Mouse (Mus musculus) MEL (cell line): Measurements from ENCODE around the gene Cers6. TPM values are rescaled to one million over a fixed set of nuclear protein-coding genes. Genes with fewer than 3 reads are reported as not detected.

Experiments used
- DNase-seq: peaks from one replicate; pipeline ENCODE4 v3.0.0; 2011; ENCODE audit warnings: low read depth, low spot score
- H3K27ac ChIP-seq: 2 replicates; pipeline ENCODE4 v1.5.1; 2012; ENCODE audit warnings: low read depth, mild to moderate bottlenecking, control low read depth, low read length, moderate library complexity; ENCODE audit not compliant: control insufficient read depth
- H3K27me3 ChIP-seq, 2 experiments: fragments of 150-350 bp in 1 of 2; sonication (generic) in 1 of 2; 2 replicates each; pipeline ENCODE4 v1.6.1; 2012; ENCODE audit warnings: low read length in 2 of 2, mild to moderate bottlenecking in 2 of 2, improper control_type of control experiment in 1 of 2, moderate library complexity in 1 of 2; ENCODE audit not compliant: insufficient read depth in 2 of 2, control insufficient read depth in 1 of 2
- H3K36me3 ChIP-seq, 2 experiments: 2 replicates each; pipeline ENCODE4 v1.6.1; 2012 to 2014; ENCODE audit warnings: low read length in 2 of 2, improper control_type of control experiment in 1 of 2, inconsistent platforms in 1 of 2, mild to moderate bottlenecking in 1 of 2; ENCODE audit not compliant: insufficient read depth in 2 of 2, control insufficient read depth in 1 of 2
- H3K4me1 ChIP-seq, 2 experiments: fragments of 150-350 bp in 1 of 2; sonication (generic) in 1 of 2; 2 replicates each; pipeline ENCODE4 v1.6.1; 2012; ENCODE audit warnings: low read length in 2 of 2, improper control_type of control experiment in 1 of 2, mild to moderate bottlenecking in 1 of 2; ENCODE audit not compliant: insufficient read depth in 2 of 2, control insufficient read depth in 1 of 2
- H3K4me3 ChIP-seq, 2 experiments: fragments of 150-350 bp in 1 of 2; sonication (generic) in 1 of 2; 2 replicates each; pipeline ENCODE4 v1.5.1; 2012; ENCODE audit warnings: low read depth in 2 of 2, low read length in 2 of 2, mild to moderate bottlenecking in 2 of 2, moderate library complexity in 2 of 2, control low read depth in 1 of 2, improper control_type of control experiment in 1 of 2; ENCODE audit not compliant: control insufficient read depth in 1 of 2, insufficient read depth in 1 of 2
- H3K79me2 ChIP-seq: 2 replicates; pipeline ENCODE4 v1.6.1; 2012; ENCODE audit warnings: mild to moderate bottlenecking, low read length, moderate library complexity; ENCODE audit not compliant: control insufficient read depth, poor library complexity, insufficient read depth
- H3K9ac ChIP-seq: 2 replicates; pipeline ENCODE4 v1.6.1; 2012; ENCODE audit warnings: low read depth, mild to moderate bottlenecking, control low read depth, low read length, moderate library complexity; ENCODE audit not compliant: control insufficient read depth, poor library complexity, severe bottlenecking
- H3K9me3 ChIP-seq: fragments of 150-350 bp; sonication (generic); replicated peaks from 2 replicates; pipeline ENCODE4 v1.6.1; 2012; ENCODE audit warnings: mild to moderate bottlenecking, low read length, improper control_type of control experiment, moderate library complexity; ENCODE audit not compliant: insufficient read depth
- BHLHE40 ChIP-seq: IDR thresholded peaks from 2 replicates; pipeline ENCODE4 v1.6.1; 2012; ENCODE audit warnings: low read depth, mild to moderate bottlenecking, inconsistent platforms, low read length, improper control_type of control experiment, borderline replicate concordance
- CHD1 ChIP-seq: IDR thresholded peaks from 2 replicates; pipeline ENCODE4 v1.6.1; 2012; ENCODE audit warnings: low read depth, mild to moderate bottlenecking, inconsistent platforms, low read length, improper control_type of control experiment
- CHD2 ChIP-seq: IDR thresholded peaks from 2 replicates; pipeline ENCODE4 v1.6.1; 2011; ENCODE audit warnings: low read length, improper control_type of control experiment
- E2F4 ChIP-seq: IDR thresholded peaks from 2 replicates; pipeline ENCODE4 v1.6.1; 2011; ENCODE audit warnings: low read depth, low read length, improper control_type of control experiment, borderline replicate concordance
- ELF1 ChIP-seq: IDR thresholded peaks from 2 replicates; pipeline ENCODE4 v1.6.1; 2014; ENCODE audit warnings: low read depth, mild to moderate bottlenecking, inconsistent platforms, low read length, improper control_type of control experiment, moderate library complexity
- EP300 ChIP-seq, 2 experiments: IDR thresholded peaks; 2 replicates each; pipeline ENCODE4 v1.6.1; 2011; ENCODE audit warnings: improper control_type of control experiment in 2 of 2, low read length in 2 of 2, low read depth in 1 of 2, mild to moderate bottlenecking in 1 of 2
- ETS1 ChIP-seq: IDR thresholded peaks from 2 replicates; pipeline ENCODE4 v1.6.1; 2012; ENCODE audit warnings: low read depth, mild to moderate bottlenecking, inconsistent platforms, low read length, improper control_type of control experiment, moderate library complexity
- GABPA ChIP-seq: IDR thresholded peaks from 2 replicates; pipeline ENCODE4 v1.6.1; 2012; ENCODE audit warnings: low read depth, mild to moderate bottlenecking, inconsistent platforms, low read length, improper control_type of control experiment, moderate library complexity
- HCFC1 ChIP-seq: IDR thresholded peaks from 2 replicates; pipeline ENCODE4 v1.6.1; 2012; ENCODE audit warnings: low read depth, mild to moderate bottlenecking, inconsistent platforms, low read length, improper control_type of control experiment, moderate library complexity
- JUND ChIP-seq: IDR thresholded peaks from 2 replicates; pipeline ENCODE4 v1.6.1; 2011; ENCODE audit warnings: low read depth, mild to moderate bottlenecking, improper control_type of control experiment, low read length
- KAT2A ChIP-seq: conservative IDR thresholded peaks from 2 replicates; pipeline ENCODE4 v1.6.1; 2012; ENCODE audit warnings: low read depth, low read length, improper control_type of control experiment, inconsistent platforms
- MAX ChIP-seq: IDR thresholded peaks from 2 replicates; pipeline ENCODE4 v1.6.1; 2011; ENCODE audit warnings: low read length, improper control_type of control experiment
- MYB ChIP-seq: IDR thresholded peaks from 2 replicates; pipeline ENCODE4 v1.6.1; 2011; ENCODE audit warnings: mild to moderate bottlenecking, low read depth, low read length, improper control_type of control experiment
- MYC ChIP-seq: IDR thresholded peaks from 2 replicates; pipeline ENCODE4 v1.6.1; 2011; ENCODE audit warnings: low read depth, mild to moderate bottlenecking, low read length, improper control_type of control experiment, moderate library complexity
- NELFE ChIP-seq: IDR thresholded peaks from 2 replicates; pipeline ENCODE4 v1.6.1; 2011; ENCODE audit warnings: low read depth, low read length, improper control_type of control experiment
- NRF1 ChIP-seq: IDR thresholded peaks from 2 replicates; pipeline ENCODE4 v1.6.1; 2014; ENCODE audit warnings: low read depth, mild to moderate bottlenecking, inconsistent platforms, low read length, improper control_type of control experiment, moderate library complexity; ENCODE audit not compliant: poor library complexity, insufficient read depth, severe bottlenecking
- POLR2A ChIP-seq, 2 experiments: IDR thresholded peaks; 2 replicates each; pipeline ENCODE4 v1.6.1; 2011 to 2012; ENCODE audit warnings: low read length in 2 of 2, mild to moderate bottlenecking in 2 of 2, control low read depth in 1 of 2, improper control_type of control experiment in 1 of 2, low read depth in 1 of 2, moderate library complexity in 1 of 2; ENCODE audit not compliant: control insufficient read depth in 1 of 2, insufficient read depth in 1 of 2, poor library complexity in 1 of 2
- POLR2AphosphoS2 ChIP-seq: IDR thresholded peaks from 2 replicates; pipeline ENCODE4 v1.6.1; 2011; ENCODE audit warnings: low read length, improper control_type of control experiment
- SIN3A ChIP-seq: IDR thresholded peaks from 2 replicates; pipeline ENCODE4 v1.6.1; 2012; ENCODE audit warnings: low read length, improper control_type of control experiment, inconsistent platforms
- TAL1 ChIP-seq: IDR thresholded peaks from 2 replicates; pipeline ENCODE4 v1.6.1; 2012; ENCODE audit warnings: mild to moderate bottlenecking, inconsistent platforms, low read length, moderate library complexity, mixed read lengths
- TBP ChIP-seq: IDR thresholded peaks from 2 replicates; pipeline ENCODE4 v1.8.0; 2011; ENCODE audit warnings: low read depth, low read length, improper control_type of control experiment
- USF1 ChIP-seq: IDR thresholded peaks from 2 replicates; pipeline ENCODE4 v1.6.1; 2014; ENCODE audit warnings: low read depth, mild to moderate bottlenecking, inconsistent platforms, low read length, improper control_type of control experiment, moderate library complexity
- ZNF384 ChIP-seq: IDR thresholded peaks from 2 replicates; pipeline ENCODE4 v1.6.1; 2012; ENCODE audit warnings: low read depth, mild to moderate bottlenecking, inconsistent platforms, low read length, improper control_type of control experiment
- polyA plus RNA-seq, 2 experiments: library from polyadenylated mRNA; stranded (reverse) in 1 of 2; unstranded in 1 of 2; fragments of >175 nt in 1 of 2; fragments of >200 nt in 1 of 2; gene quantifications; 2 replicates each; pipeline versions ENCODE4 v1.2.1 to v1.2.4; 2012; ENCODE audit warnings: low replicate concordance in 2 of 2, low read depth in 1 of 2; ENCODE audit not compliant: insufficient read length in 2 of 2, insufficient read depth in 1 of 2, missing spikeins in 1 of 2
- total RNA-seq: library from RNA; depleted of rRNA; stranded (reverse); fragments of 300-350 nt; gene quantifications from 2 replicates; pipeline ENCODE4 v1.2.3, GENCODE M21; 2012

Cers6 gene
- total and polyA plus RNA-seq, 3 experiments: not detected

GRCm38 (mm10) chr2:69014241-69014640 is 153.0 kb downstream of the Cers6 start:
- Histone ChIP-seq H3K4me3 (no peak overlapping the region), H3K9me3 (no peaks in the 10 kb centered on the region), H3K79me2 (no peaks in the 10 kb centered on the region), H3K36me3 (no peaks in the 10 kb centered on the region), H3K27ac (no peak overlapping the region), H3K4me1 (no peaks in the 10 kb centered on the region), H3K9ac (no peak overlapping the region), H3K27me3 (no peaks in the 10 kb centered on the region)
- no peak for TF ChIP-seq BHLHE40
- TF ChIP-seq TAL1: no peak
- TF ChIP-seq HCFC1: no peak
- TF ChIP-seq GABPA: no peak
- no peak for TF ChIP-seq CHD1
- no peak for TF ChIP-seq MYB
- no peak for TF ChIP-seq CHD2
- no peak for TF ChIP-seq E2F4
- no peak for TF ChIP-seq NRF1
- TF ChIP-seq ZNF384: no peak
- TF ChIP-seq MYC: no peak
- TF ChIP-seq SIN3A: no peak
- no peak for TF ChIP-seq POLR2A (IDR thresholded peaks at IDR 0.05; ENCODE audit: control insufficient read depth in 1 of 2, insufficient read depth in 1 of 2, low read depth in 1 of 2, low read length in 2 of 2, poor library complexity in 1 of 2)
- TF ChIP-seq ELF1: no peak
- no peak for TF ChIP-seq POLR2AphosphoS2
- no peak for DNase-seq

DNA sequence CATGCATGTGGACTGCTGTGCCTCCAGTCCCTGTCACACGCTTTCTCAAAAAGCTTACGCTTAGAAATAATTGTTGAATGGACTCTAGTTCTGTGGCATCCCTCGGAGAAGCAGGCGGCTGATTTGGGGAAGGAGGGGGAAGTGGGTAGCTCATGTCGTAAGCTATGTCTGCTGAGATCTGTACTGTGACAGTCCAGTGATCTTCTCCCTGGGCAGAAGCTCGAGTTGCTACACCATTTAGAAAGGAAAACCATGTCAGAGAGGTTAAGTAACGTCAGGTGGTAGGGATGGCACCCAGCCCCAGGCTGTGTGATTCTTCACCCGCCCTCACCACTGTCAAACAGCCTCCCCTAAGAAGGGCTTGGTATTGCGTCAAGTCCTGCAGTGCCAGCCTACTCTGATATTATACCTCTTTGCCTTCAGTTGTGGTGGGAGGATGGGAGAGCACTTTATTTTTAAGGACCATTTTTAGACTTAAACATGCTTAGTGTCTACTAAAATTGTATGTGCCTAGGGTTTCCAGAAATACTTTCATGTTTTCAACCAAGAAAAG is 154.0 kb downstream of the Cers6 start:
- H3K4me3 ChIP-seq: no peak overlapping the region
- no peaks in the 10 kb centered on the region for H3K4me1 ChIP-seq
- TF ChIP-seq EP300 (IDR thresholded peaks at IDR 0.05; ENCODE audit: low read depth in 1 of 2, low read length in 2 of 2) (no peak), HCFC1 (no peak), CHD2 (no peak)
- no peaks in the 10 kb centered on the region for H3K36me3 ChIP-seq
- no peak for DNase-seq
- H3K27ac ChIP-seq: no peak overlapping the region
- H3K79me2 ChIP-seq: no peaks in the 10 kb centered on the region
- no peak overlapping the region for H3K9ac ChIP-seq
- no peaks in the 10 kb centered on the region for H3K9me3 ChIP-seq
- H3K27me3 ChIP-seq: no peaks in the 10 kb centered on the region

DNA sequence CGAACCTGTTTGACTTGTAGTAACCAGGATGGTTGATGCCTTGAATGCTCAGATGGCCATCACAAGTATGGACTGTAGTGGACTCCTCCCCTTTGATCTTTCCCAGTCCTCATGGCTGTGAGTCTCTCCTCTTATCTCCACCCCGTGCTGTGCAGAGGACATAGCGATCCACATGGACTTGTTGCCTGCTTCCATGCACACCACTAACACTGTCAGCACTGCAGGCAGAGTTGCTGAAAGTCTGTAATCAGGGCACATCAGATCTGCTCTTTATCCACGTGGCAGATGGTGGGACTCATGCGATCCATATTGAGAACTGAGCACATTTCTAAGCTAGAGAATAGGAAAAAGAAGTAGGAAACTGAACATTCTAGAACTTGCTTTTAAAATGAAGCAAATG is 154.6 kb downstream of the Cers6 start:
- no peak overlapping the region for H3K27ac ChIP-seq
- no peak for TF ChIP-seq E2F4
- no peak for TF ChIP-seq TBP
- TF ChIP-seq NELFE: no peak
- no peak for TF ChIP-seq ETS1
- no peak for TF ChIP-seq JUND
- no peak for TF ChIP-seq MAX
- no peak for TF ChIP-seq USF1
- no peak for TF ChIP-seq EP300 (IDR thresholded peaks at IDR 0.05; ENCODE audit: low read depth in 1 of 2, low read length in 2 of 2)
- TF ChIP-seq KAT2A: no peak
- no peak for TF ChIP-seq BHLHE40
- no peak for TF ChIP-seq NRF1
- no peak for TF ChIP-seq MYB
- TF ChIP-seq, all 39 proteins: peak for 0
- Histone ChIP-seq H3K36me3 (no peaks in the 10 kb centered on the region), H3K4me3 (no peak overlapping the region), H3K27me3 (no peaks in the 10 kb centered on the region), H3K4me1 (no peaks in the 10 kb centered on the region), H3K9me3 (no peaks in the 10 kb centered on the region), H3K79me2 (no peaks in the 10 kb centered on the region), H3K9ac (no peak overlapping the region)
- DNase-seq: no peak
